Mouse (Mus musculus) limb, embryonic 14.5 days (tissue): ENCODE results near the gene Gm21812. TPM values are rescaled to one million over a fixed set of nuclear protein-coding genes. Genes with fewer than 3 reads are reported as not detected.
"Not testable (repeated sequence)": the region's sequence is repeated elsewhere in the genome, so short reads cannot be mapped to it uniquely, and the experiment has no call there.

Source experiments
- ATAC-seq: fragments of 200-750 bp; cut with Nextera tagmentation; 2 replicates; pipeline ENCODE4 v1.8.0; 2017; ENCODE audit warnings: low read depth, moderate number of reproducible peaks, moderate TSS enrichment; ENCODE audit not compliant: low FRiP score
- DNase-seq: peaks from one replicate; pipeline ENCODE4 v3.0.0-alpha.2; 2015; ENCODE audit warnings: low spot score
- H3K27ac ChIP-seq: fragments of 300-500 bp; sonication (generic); replicated peaks from 2 replicates; pipeline ENCODE4 v1.5.1; 2014; ENCODE audit warnings: low read depth, mild to moderate bottlenecking, low read length, moderate library complexity, mixed read lengths
- H3K27me3 ChIP-seq: fragments of 300-500 bp; sonication (generic); 2 replicates; pipeline ENCODE4 v1.6.1; 2014; ENCODE audit warnings: low read length, mixed read lengths; ENCODE audit not compliant: control insufficient read depth, insufficient read depth
- H3K36me3 ChIP-seq: fragments of 300-500 bp; sonication (generic); 2 replicates; pipeline ENCODE4 v1.6.1; 2014; ENCODE audit warnings: mild to moderate bottlenecking, low read length, moderate library complexity, mixed read lengths; ENCODE audit not compliant: control insufficient read depth, insufficient read depth
- H3K4me1 ChIP-seq: fragments of 300-500 bp; sonication (generic); 2 replicates; pipeline ENCODE4 v1.6.1; 2014; ENCODE audit warnings: antibody characterized with exemption, low read length, mixed read lengths; ENCODE audit not compliant: control insufficient read depth, insufficient read depth
- H3K4me2 ChIP-seq: fragments of 300-500 bp; sonication (generic); replicated peaks from 2 replicates; pipeline ENCODE4 v1.6.1; 2014; ENCODE audit warnings: low read depth, mild to moderate bottlenecking, low read length, moderate library complexity; ENCODE audit not compliant: severe bottlenecking
- H3K4me3 ChIP-seq: fragments of 300-500 bp; sonication (generic); replicated peaks from 2 replicates; pipeline ENCODE4 v1.5.1; 2014; ENCODE audit warnings: low read length
- H3K9ac ChIP-seq: fragments of 300-500 bp; sonication (generic); 2 replicates; pipeline ENCODE4 v1.6.1; 2014; ENCODE audit warnings: mild to moderate bottlenecking, low read depth, low read length, moderate library complexity; ENCODE audit not compliant: severe bottlenecking
- H3K9me3 ChIP-seq: fragments of 300-500 bp; sonication (generic); 2 replicates; pipeline ENCODE4 v1.6.1; 2016; ENCODE audit warnings: low read length; ENCODE audit not compliant: control insufficient read depth
- WGBS: fragments of 180-500 bp; shearing (Covaris S2); extraction: QIAGEN DNeasy Blood & Tissue Kit; methylation state at CpG from one replicate; pipeline ENCODE4 v1.1.7; 2014; 5-methylcytosine and 5-hydroxymethylcytosine counted together
- polyA plus RNA-seq, 2 experiments: library from polyadenylated mRNA; depleted of rRNA in 1 of 2; stranded (reverse) in 1 of 2; unstranded in 1 of 2; fragments of >200 nt; fragmentation: Nextera tagmentation in 1 of 2; extraction: Ambion mirVana in 1 of 2; gene quantifications; 2 replicates each; pipeline versions ENCODE4 v1.2.1 to v1.2.3; 2012 to 2014

Gm21812 gene
- not detected in 2 replicates for polyA plus RNA-seq (2012; rRNA removed)
- not detected in 2 replicates for polyA plus RNA-seq (2014; fragmentation: Nextera tagmentation; extraction: Ambion mirVana)

- ATAC-seq, H3K4me3 ChIP-seq, H3K9ac ChIP-seq, DNase-seq, H3K36me3 ChIP-seq, H3K4me1 ChIP-seq, H3K4me2 ChIP-seq, H3K9me3 ChIP-seq, H3K27ac ChIP-seq, H3K27me3 ChIP-seq: not testable (repeated sequence)
- no CpG with 5 or more reads among the region's 4 CpGs for WGBS
Observed at GRCm38 (mm10) chrY:9347084-9347483, at the start of gene Gm21812. Gene Gm21812, minus strand, starts transcription at chrY:9347184.

Other genes with a start within 250 kb of the Gm21812 start
- gene Gm21292, start 213.3 kb downstream of the Gm21812 start, polyA plus RNA-seq (2012; rRNA removed): not detected in 2 replicates
- gene Gm21292, start 213.3 kb downstream of the Gm21812 start, polyA plus RNA-seq (2014; fragmentation: Nextera tagmentation; extraction: Ambion mirVana): not detected in 2 replicates
- gene Gm21721, start 145.0 kb downstream of the Gm21812 start, polyA plus RNA-seq (2012; rRNA removed): not detected in 2 replicates
- gene Gm21721, start 145.0 kb downstream of the Gm21812 start, polyA plus RNA-seq (2014; fragmentation: Nextera tagmentation; extraction: Ambion mirVana): not detected in 2 replicates
- not detected in 2 replicates for gene Gm21874, start 69.0 kb upstream of the Gm21812 start, polyA plus RNA-seq (2012; rRNA removed)
- not detected in 2 replicates for gene Gm21874, start 69.0 kb upstream of the Gm21812 start, polyA plus RNA-seq (2014; fragmentation: Nextera tagmentation; extraction: Ambion mirVana)